Mouse (Mus musculus): ENCODE measurements at regions not wholly inside any gene's neighbourhood (a gene's known extent, or its start where the extent isn't known, plus 50 kb on each side); places are given as distances from the start of the nearest gene placed in this dataset.

GRCm38 (mm10) chr8:15607598-15608215 lies 561.8 kb upstream of the BB014433 start:
- DNase-seq (ENCODE audit: low spot score) (no peak), ATAC-seq (replicated peaks; ENCODE audit: low FRiP score, low TSS enrichment, low read depth) (no peak)
- Histone ChIP-seq H3K4me1 (replicated peaks; ENCODE audit: control insufficient read depth, insufficient read depth, low read length) (no peaks in the 10 kb centered on the region), H3K9ac (ENCODE audit: low read length) (no peak overlapping the region), H3K4me3 (ENCODE audit: low read depth, low read length) (no peak overlapping the region), H3K27me3 (replicated peaks; ENCODE audit: control insufficient read depth, insufficient read depth, low read length) (no peaks in the 10 kb centered on the region), H3K27ac (ENCODE audit: low read depth) (no peak overlapping the region), H3K36me3 (ENCODE audit: control insufficient read depth, insufficient read depth, low read length) (no peaks in the 10 kb centered on the region), H3K9me3 (ENCODE audit: control insufficient read depth, low read length) (no peaks in the 10 kb centered on the region), H3K4me2 (ENCODE audit: low read length) (no peak overlapping the region)
- 47% methylated on average over 7 of the region's 7 CpGs for WGBS

GRCm38 (mm10) chr8:15601531-15601930 lies 555.7 kb upstream of the BB014433 start:
- 67% methylated on average over 4 of the region's 4 CpGs for WGBS
- H3K9me3 ChIP-seq (ENCODE audit: control insufficient read depth, low read length), result no peaks in the 10 kb centered on the region
- H3K27ac ChIP-seq (ENCODE audit: low read depth), result no peak overlapping the region

GRCm38 (mm10) chr8:15593106-15593505 lies 547.2 kb upstream of the BB014433 start:
- no peaks in the 10 kb centered on the region for H3K36me3 ChIP-seq (ENCODE audit: control insufficient read depth, insufficient read depth, low read length)
- no peak for DNase-seq (ENCODE audit: low spot score)
- no peak overlapping the region for H3K9ac ChIP-seq (ENCODE audit: low read length)
- no peaks in the 10 kb centered on the region for H3K9me3 ChIP-seq (ENCODE audit: control insufficient read depth, low read length)
- WGBS, result 85% methylated on average over 6 of the region's 6 CpGs
- H3K4me3 ChIP-seq (ENCODE audit: low read depth, low read length), result no peak overlapping the region
- H3K27me3 ChIP-seq (replicated peaks; ENCODE audit: control insufficient read depth, insufficient read depth, low read length), result no peaks in the 10 kb centered on the region
- no peak overlapping the region for H3K4me2 ChIP-seq (ENCODE audit: low read length)
- H3K27ac ChIP-seq (ENCODE audit: low read depth), result no peak overlapping the region
- H3K4me1 ChIP-seq (replicated peaks; ENCODE audit: control insufficient read depth, insufficient read depth, low read length), result no peaks in the 10 kb centered on the region
- no peak for ATAC-seq (replicated peaks; ENCODE audit: low FRiP score, low TSS enrichment, low read depth)

More at GRCm38 (mm10) chr8:15601531-15601930, 555.7 kb upstream of the BB014433 start:
- Histone ChIP-seq H3K4me1 (replicated peaks; ENCODE audit: control insufficient read depth, insufficient read depth, low read length) (no peaks in the 10 kb centered on the region), H3K27me3 (replicated peaks; ENCODE audit: control insufficient read depth, insufficient read depth, low read length) (no peaks in the 10 kb centered on the region), H3K36me3 (ENCODE audit: control insufficient read depth, insufficient read depth, low read length) (no peaks in the 10 kb centered on the region), H3K4me3 (ENCODE audit: low read depth, low read length) (no peak overlapping the region), H3K4me2 (ENCODE audit: low read length) (no peak overlapping the region), H3K9ac (ENCODE audit: low read length) (no peak overlapping the region)
- no peak for DNase-seq (ENCODE audit: low spot score)
- ATAC-seq (replicated peaks; ENCODE audit: low FRiP score, low TSS enrichment, low read depth), result no peak

GRCm38 (mm10) chr8:15583782-15584181 lies 537.9 kb upstream of the BB014433 start:
- H3K9me3 ChIP-seq (ENCODE audit: control insufficient read depth, low read length), result no peaks in the 10 kb centered on the region
- no peak overlapping the region for H3K4me3 ChIP-seq (ENCODE audit: low read depth, low read length)
- H3K4me2 ChIP-seq (ENCODE audit: low read length), result no peak overlapping the region
- H3K27me3 ChIP-seq (replicated peaks; ENCODE audit: control insufficient read depth, insufficient read depth, low read length), result no peaks in the 10 kb centered on the region
- no peaks in the 10 kb centered on the region for H3K36me3 ChIP-seq (ENCODE audit: control insufficient read depth, insufficient read depth, low read length)
- WGBS, result 71% methylated on average over 5 of the region's 5 CpGs
- no peak overlapping the region for H3K27ac ChIP-seq (ENCODE audit: low read depth)
- no peak overlapping the region for H3K9ac ChIP-seq (ENCODE audit: low read length)
- DNase-seq (ENCODE audit: low spot score), result no peak
- no peaks in the 10 kb centered on the region for H3K4me1 ChIP-seq (replicated peaks; ENCODE audit: control insufficient read depth, insufficient read depth, low read length)
- ATAC-seq (replicated peaks; ENCODE audit: low FRiP score, low TSS enrichment, low read depth), result no peak

GRCm38 (mm10) chr8:15570091-15570490 lies 524.2 kb upstream of the BB014433 start:
- WGBS, result 86% methylated on average over 5 of the region's 5 CpGs
- Histone ChIP-seq H3K9me3 (ENCODE audit: control insufficient read depth, low read length) (no peaks in the 10 kb centered on the region), H3K9ac (ENCODE audit: low read length) (no peak overlapping the region), H3K27ac (ENCODE audit: low read depth) (no peak overlapping the region), H3K4me3 (ENCODE audit: low read depth, low read length) (no peak overlapping the region), H3K4me1 (replicated peaks; ENCODE audit: control insufficient read depth, insufficient read depth, low read length) (no peaks in the 10 kb centered on the region), H3K4me2 (ENCODE audit: low read length) (no peak overlapping the region), H3K36me3 (ENCODE audit: control insufficient read depth, insufficient read depth, low read length) (no peaks in the 10 kb centered on the region), H3K27me3 (replicated peaks; ENCODE audit: control insufficient read depth, insufficient read depth, low read length) (no peaks in the 10 kb centered on the region)
- ATAC-seq (replicated peaks; ENCODE audit: low FRiP score, low TSS enrichment, low read depth), result no peak
- DNase-seq (ENCODE audit: low spot score), result no peak

- Histone ChIP-seq H3K27me3 (replicated peaks; ENCODE audit: control insufficient read depth, insufficient read depth, low read length) (no peaks in the 10 kb centered on the region), H3K36me3 (ENCODE audit: control insufficient read depth, insufficient read depth, low read length) (no peaks in the 10 kb centered on the region), H3K9ac (ENCODE audit: low read length) (no peak overlapping the region), H3K4me1 (replicated peaks; ENCODE audit: control insufficient read depth, insufficient read depth, low read length) (no peaks in the 10 kb centered on the region), H3K9me3 (ENCODE audit: control insufficient read depth, low read length) (no peaks in the 10 kb centered on the region), H3K4me3 (ENCODE audit: low read depth, low read length) (no peak overlapping the region), H3K4me2 (ENCODE audit: low read length) (no peak overlapping the region), H3K27ac (ENCODE audit: low read depth) (no peak overlapping the region)
- WGBS, result 73% methylated on average over 2 of the region's 2 CpGs
- DNase-seq (ENCODE audit: low spot score), result no peak
- no peak for ATAC-seq (replicated peaks; ENCODE audit: low FRiP score, low TSS enrichment, low read depth)
Measured at GRCm38 (mm10) chr8:15567742-15568141, 521.9 kb upstream of the BB014433 start.

- Histone ChIP-seq H3K27ac (ENCODE audit: low read depth) (no peak overlapping the region), H3K36me3 (ENCODE audit: control insufficient read depth, insufficient read depth, low read length) (no peaks in the 10 kb centered on the region), H3K4me2 (ENCODE audit: low read length) (no peak overlapping the region), H3K4me3 (ENCODE audit: low read depth, low read length) (no peak overlapping the region), H3K4me1 (replicated peaks; ENCODE audit: control insufficient read depth, insufficient read depth, low read length) (no peaks in the 10 kb centered on the region), H3K27me3 (replicated peaks; ENCODE audit: control insufficient read depth, insufficient read depth, low read length) (no peaks in the 10 kb centered on the region), H3K9ac (ENCODE audit: low read length) (no peak overlapping the region), H3K9me3 (ENCODE audit: control insufficient read depth, low read length) (no peaks in the 10 kb centered on the region)
- no peak for ATAC-seq (replicated peaks; ENCODE audit: low FRiP score, low TSS enrichment, low read depth)
- 78% methylated on average over 39 of the region's 39 CpGs for WGBS
- DNase-seq (ENCODE audit: low spot score), result no peak
Measured at GRCm38 (mm10) chr8:15562310-15563296, 516.7 kb upstream of the BB014433 start.

GRCm38 (mm10) chr8:15532027-15532426 lies 486.1 kb upstream of the BB014433 start:
- no peak overlapping the region for H3K9ac ChIP-seq (ENCODE audit: low read length)
- no peaks in the 10 kb centered on the region for H3K9me3 ChIP-seq (ENCODE audit: control insufficient read depth, low read length)
- H3K36me3 ChIP-seq (ENCODE audit: control insufficient read depth, insufficient read depth, low read length), result no peaks in the 10 kb centered on the region
- H3K27ac ChIP-seq (ENCODE audit: low read depth), result no peak overlapping the region
- ATAC-seq (replicated peaks; ENCODE audit: low FRiP score, low TSS enrichment, low read depth) (no peak), DNase-seq (ENCODE audit: low spot score) (no peak)
- no peaks in the 10 kb centered on the region for H3K27me3 ChIP-seq (replicated peaks; ENCODE audit: control insufficient read depth, insufficient read depth, low read length)
- no peaks in the 10 kb centered on the region for H3K4me1 ChIP-seq (replicated peaks; ENCODE audit: control insufficient read depth, insufficient read depth, low read length)
- H3K4me3 ChIP-seq (ENCODE audit: low read depth, low read length), result no peak overlapping the region
- 86% methylated on average over 4 of the region's 4 CpGs for WGBS
- H3K4me2 ChIP-seq (ENCODE audit: low read length), result no peak overlapping the region

All from intestine, embryonic 14.5 days (tissue).